Mouse (Mus musculus) cerebellum, adult 8-10 months (tissue): Measurements from ENCODE around the gene Arhgef25.
"Not testable (repeated sequence)": the region's sequence is repeated elsewhere in the genome, so short reads cannot be mapped to it uniquely, and the experiment has no call there.

Experiments used
- DNase-seq: peaks from one replicate; pipeline ENCODE4 v3.0.0; 2022

The Arhgef25 gene

GRCm38 (mm10) chr10:127164631-127165353 lies 25.1 kb downstream of the Arhgef25 start, which contains the start of gene B4galnt1:
TSS of gene B4galnt1 (plus strand) at chr10:127165225.
- DNase-seq = peak; percentile 85

- DNase-seq = no peak
These were observed 25.7 kb downstream of the Arhgef25 start for GRCm38 (mm10) chr10:127164190-127164589.

- not testable (repeated sequence) for DNase-seq
These were observed 27.1 kb downstream of the Arhgef25 start for GRCm38 (mm10) chr10:127162771-127163261.

- DNase-seq = no peak
These were observed 29.2 kb downstream of the Arhgef25 start for GRCm38 (mm10) chr10:127160728-127161127.

- no peak for DNase-seq
These were observed 29.8 kb downstream of the Arhgef25 start for GRCm38 (mm10) chr10:127160081-127160480.

- no peak for DNase-seq
These were observed 31.4 kb downstream of the Arhgef25 start for GRCm38 (mm10) chr10:127158471-127158870.

GRCm38 (mm10) chr10:127156511-127156910 lies 33.4 kb downstream of the Arhgef25 start:
- DNase-seq = no peak

GRCm38 (mm10) chr10:127156089-127156488 lies 33.8 kb downstream of the Arhgef25 start:
- no peak for DNase-seq

GRCm38 (mm10) chr10:127154652-127155051 lies 35.2 kb downstream of the Arhgef25 start:
- no peak for DNase-seq

GRCm38 (mm10) chr10:127154241-127154640 lies 35.6 kb downstream of the Arhgef25 start:
- no peak for DNase-seq

- no peak for DNase-seq
These were observed 36.6 kb downstream of the Arhgef25 start for GRCm38 (mm10) chr10:127153323-127153722.

GRCm38 (mm10) chr10:127152556-127152955 lies 37.3 kb downstream of the Arhgef25 start:
- not testable (repeated sequence) for DNase-seq

- DNase-seq = not testable (repeated sequence)
These were observed 38.6 kb downstream of the Arhgef25 start for GRCm38 (mm10) chr10:127151233-127151632.

- DNase-seq = no peak
These were observed 39.4 kb downstream of the Arhgef25 start for GRCm38 (mm10) chr10:127150471-127150872.

- no peak for DNase-seq
These were observed 42.7 kb downstream of the Arhgef25 start for GRCm38 (mm10) chr10:127147135-127147534.

- DNase-seq = no peak
These were observed 44.6 kb downstream of the Arhgef25 start for GRCm38 (mm10) chr10:127145303-127145702.

- no peak for DNase-seq
These were observed 45.3 kb downstream of the Arhgef25 start for GRCm38 (mm10) chr10:127144536-127144935.

GRCm38 (mm10) chr10:127143228-127143627 lies 46.7 kb downstream of the Arhgef25 start:
- DNase-seq = peak; percentile 23

- DNase-seq = no peak
These were observed 48.4 kb downstream of the Arhgef25 start for GRCm38 (mm10) chr10:127141500-127141899.

- DNase-seq = no peak
These were observed 48.9 kb downstream of the Arhgef25 start for GRCm38 (mm10) chr10:127140971-127141370.

GRCm38 (mm10) chr10:127138328-127139141 lies 51.3 kb downstream of the Arhgef25 start:
- no peak for DNase-seq

GRCm38 (mm10) chr10:127137896-127138295 lies 52.0 kb downstream of the Arhgef25 start:
- no peak for DNase-seq

GRCm38 (mm10) chr10:127136510-127136909 lies 53.4 kb downstream of the Arhgef25 start:
- no peak for DNase-seq
